Mouse (Mus musculus): ENCODE data around the gene Aurkb.

DNA sequence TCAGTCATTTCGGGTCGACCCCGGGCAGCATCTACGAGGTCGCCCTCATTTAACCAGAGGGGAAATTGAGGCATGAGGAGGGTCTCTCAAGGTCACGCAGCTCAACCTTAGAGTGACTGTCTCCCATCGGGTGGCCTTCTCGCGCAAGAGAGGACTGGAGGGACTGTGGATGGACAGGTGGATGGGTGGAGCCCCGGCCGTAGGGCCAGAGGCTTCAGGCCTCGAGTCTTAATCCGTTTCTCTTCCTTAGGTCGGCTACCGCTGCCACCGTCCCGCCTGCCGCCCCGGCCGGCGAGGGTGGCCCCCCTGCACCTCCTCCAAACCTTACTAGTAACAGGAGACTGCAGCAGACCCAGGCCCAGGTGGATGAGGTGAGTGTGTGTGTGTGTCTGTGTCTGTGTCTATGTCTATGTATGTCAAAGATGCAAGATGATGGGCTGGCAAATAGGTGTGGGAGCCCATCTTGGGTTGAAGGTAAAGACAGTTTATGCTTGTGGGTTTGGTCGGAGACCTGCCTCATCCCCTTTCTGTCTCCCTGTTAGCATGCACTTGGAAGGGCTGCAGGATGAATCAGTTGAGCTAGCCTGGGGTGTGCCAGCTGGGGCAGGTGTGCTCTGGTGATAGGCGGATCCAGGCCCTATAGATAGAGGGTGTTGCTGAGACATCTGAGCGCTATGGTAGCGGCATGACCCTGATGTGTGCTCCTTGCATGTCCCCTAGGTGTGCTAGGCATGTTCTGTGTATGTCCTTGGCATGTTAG lies 43.6 kb downstream of the Aurkb start:
- TF ChIP-seq POLR2A (IDR thresholded peaks at IDR 0.05; ENCODE audit: low read depth, low read length) (no peak), CTCF (IDR thresholded peaks at IDR 0.05; ENCODE audit: extremely low read depth, insufficient read depth, insufficient read length, insufficient replicate concordance) (no peak)
